Mouse (Mus musculus) granulocyte monocyte progenitor cell, adult 5-6 weeks (primary cell): ENCODE data around the gene Ly6g6f. TPM values are rescaled to one million over a fixed set of nuclear protein-coding genes. Genes with fewer than 3 reads are reported as not detected.
"Not testable (repeated sequence)": the region's sequence is repeated elsewhere in the genome, so short reads cannot be mapped to it uniquely, and the experiment has no call there.

Experiments used
- ATAC-seq: replicated peaks from 2 replicates; pipeline ENCODE4 v1.8.0; 2016; ENCODE audit warnings: mild to moderate bottlenecking, moderate TSS enrichment, inconsistent platforms; ENCODE audit not compliant: poor library complexity, severe bottlenecking
- total RNA-seq, 2 experiments: library from RNA; stranded (forward) in 1 of 2; stranded (reverse) in 1 of 2; fragments of 200-712, 200-1000 nt in 1 of 2; fragments of >200 nt in 1 of 2; fragmentation: Nextera tagmentation in 1 of 2; gene quantifications; 2 replicates each; pipeline ENCODE4 v1.2.3; 2014 to 2017

Ly6g6f gene
- total RNA-seq, 2 experiments from 2014 or later: not detected

DNA sequence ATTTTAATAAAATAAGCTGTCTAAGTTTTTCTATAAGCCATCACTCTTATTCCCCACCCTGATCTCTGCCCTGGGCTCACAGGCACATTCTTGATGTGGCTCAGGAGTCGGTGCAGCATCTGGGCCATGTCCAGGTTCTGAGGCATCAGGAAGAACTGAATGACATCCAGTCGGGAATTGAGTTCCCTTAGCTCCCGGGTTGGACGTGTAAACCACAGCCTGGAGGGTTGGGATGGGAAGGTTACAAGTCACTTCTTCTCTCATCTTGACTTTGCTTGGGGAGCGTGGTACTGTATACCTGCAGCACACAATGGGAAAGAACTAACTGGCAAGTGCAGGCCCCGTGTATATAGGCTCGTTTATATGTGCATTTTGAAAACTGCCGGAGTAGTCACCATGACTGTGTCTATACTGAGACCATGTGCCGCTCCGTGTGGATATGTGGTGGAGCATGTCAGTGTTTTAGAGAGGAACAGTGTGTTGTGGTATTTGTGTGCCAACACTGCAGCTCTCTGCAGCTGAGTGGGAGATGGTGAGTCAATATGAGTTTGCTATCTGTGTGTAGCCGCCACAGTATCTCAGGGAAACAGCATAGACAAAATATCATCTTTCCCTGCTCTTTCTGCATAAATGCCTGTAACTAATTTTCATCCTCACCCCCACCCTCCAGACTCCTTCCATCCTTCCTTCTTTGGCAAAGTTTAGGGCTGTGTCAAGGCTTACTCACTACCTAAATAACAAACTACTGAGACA is 46.1 kb downstream of the Ly6g6f start:
- ATAC-seq: no peak

DNA sequence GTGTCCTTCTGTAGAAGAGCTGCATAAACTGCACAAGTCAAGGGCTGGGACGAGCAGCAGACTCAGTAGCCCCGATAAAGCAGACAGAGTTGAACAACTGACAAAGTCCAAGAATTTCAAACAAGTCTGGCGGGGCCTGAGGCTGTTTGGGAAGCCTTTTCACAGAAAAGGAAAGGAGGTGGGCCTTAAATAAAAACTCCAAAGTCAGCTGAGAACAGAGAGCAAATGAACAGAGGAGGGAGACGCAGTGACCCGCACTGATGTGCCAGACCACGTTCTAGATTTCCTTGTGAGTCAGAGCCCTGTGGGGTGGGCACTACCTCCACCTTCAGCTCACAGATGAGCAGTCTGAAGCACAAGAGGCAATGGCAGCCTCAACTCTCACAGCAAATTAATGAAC is 50.5 kb downstream of the Ly6g6f start:
- ATAC-seq: no peak

DNA sequence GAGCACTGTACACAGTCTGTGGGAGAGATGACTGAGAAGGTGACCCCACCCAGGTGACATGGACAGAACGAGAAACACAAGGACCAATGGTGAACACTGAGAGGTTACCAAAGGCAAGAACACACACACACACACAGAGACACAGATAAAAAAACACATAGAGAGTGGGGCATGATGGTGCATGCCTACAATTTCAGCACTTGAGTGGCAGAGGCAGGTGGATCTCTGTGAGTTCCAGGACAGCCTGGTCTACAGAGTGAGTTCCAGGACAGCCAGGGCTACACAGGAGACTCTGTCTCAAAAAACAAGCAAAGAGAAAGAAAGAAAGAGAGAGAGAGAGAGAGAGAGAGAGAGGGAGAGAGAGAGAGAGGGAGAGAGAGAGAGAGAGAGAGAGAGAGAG is 51.7 kb downstream of the Ly6g6f start:
- not testable (repeated sequence) for ATAC-seq

DNA sequence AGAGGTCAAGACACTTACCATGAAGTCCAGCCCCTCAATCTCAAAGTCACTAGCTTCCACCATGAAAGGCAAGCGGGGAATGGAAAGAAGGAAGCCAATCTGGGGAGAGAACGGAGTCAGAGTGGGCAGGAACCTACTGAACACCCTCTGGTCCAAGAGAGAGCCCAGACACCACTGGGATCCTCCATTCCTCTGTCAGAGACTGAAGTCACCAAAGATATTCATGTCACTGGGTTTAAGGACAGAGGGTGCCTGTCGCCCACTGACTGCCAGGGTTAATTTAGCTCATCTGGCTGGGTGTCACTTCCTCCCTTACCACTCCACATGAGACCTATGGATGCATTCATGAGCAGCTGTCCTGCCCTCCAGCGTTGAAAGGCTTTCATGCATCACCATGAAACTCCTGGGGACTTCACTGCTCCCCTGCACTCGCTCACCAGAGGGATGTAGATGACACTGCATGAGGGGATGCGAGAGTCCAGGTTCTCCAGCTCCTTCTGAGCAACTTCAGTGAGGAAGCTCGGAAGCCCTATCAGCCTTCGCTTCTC is 53.0 kb downstream of the Ly6g6f start:
- peak; percentile 18 for ATAC-seq

DNA sequence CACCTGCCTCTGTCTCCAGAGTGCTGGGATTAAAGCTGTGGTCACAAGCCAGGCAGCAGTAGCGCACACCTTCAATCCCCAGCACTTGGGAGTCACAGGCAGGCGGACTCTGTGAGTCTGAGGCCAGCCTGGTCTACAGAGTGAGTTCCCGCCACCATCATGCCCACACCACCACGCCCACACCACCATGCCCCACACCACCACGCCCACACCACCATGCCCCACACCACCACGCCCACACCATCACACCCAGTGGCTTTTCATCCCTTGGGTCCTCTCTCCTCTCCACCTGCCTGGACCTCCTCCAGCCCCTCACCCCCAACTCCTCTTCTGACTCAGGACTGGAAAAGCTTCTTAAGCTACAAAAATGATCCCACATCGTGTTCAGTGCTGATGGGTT is 53.5 kb downstream of the Ly6g6f start:
- no peak for ATAC-seq

DNA sequence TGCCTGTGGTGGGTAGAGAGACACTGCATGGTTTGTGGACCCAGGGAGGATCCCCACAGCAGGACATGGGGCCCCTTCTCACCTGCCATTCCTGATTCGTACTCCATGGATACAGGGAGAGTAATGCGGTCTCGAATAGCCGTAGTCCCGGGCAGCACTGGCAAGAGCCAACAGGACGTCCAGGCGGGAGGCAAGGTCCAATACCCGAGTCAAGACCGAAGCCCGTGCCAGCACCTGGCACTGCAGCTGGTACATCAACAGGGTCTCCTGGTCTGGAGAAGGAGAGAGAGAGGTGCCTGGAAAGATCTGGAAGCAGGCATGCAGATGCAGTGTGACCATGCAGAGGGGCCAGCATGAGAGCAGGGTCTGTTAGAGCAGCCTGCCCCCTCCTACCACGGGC is 54.1 kb downstream of the Ly6g6f start:
- no peak for ATAC-seq

Other genes starting within 250 kb of the Ly6g6f start
Only the 30 nearest of the 46 such genes appear.
- gene Hspa1b, start 126.4 kb downstream of the Ly6g6f start, total RNA-seq (2014; fragmentation: Nextera tagmentation): 11.4 and 13.9 TPM in 2 replicates
- gene Hspa1b, start 126.4 kb downstream of the Ly6g6f start, total RNA-seq (2017): 67.7 and 68.3 TPM in 2 replicates
- not detected in 2 replicates for gene Gm20481, start 115.7 kb downstream of the Ly6g6f start, total RNA-seq (2014; fragmentation: Nextera tagmentation)
- gene Gm20481, start 115.7 kb downstream of the Ly6g6f start, total RNA-seq (2017): 0.34 and 1.4 TPM in 2 replicates
- 5.5 and 6.2 TPM in 2 replicates for gene Hspa1a, start 113.5 kb downstream of the Ly6g6f start, total RNA-seq (2014; fragmentation: Nextera tagmentation)
- gene Hspa1a, start 113.5 kb downstream of the Ly6g6f start, total RNA-seq (2017): 45.2 and 49.0 TPM in 2 replicates
- not detected in 2 replicates for gene Hspa1l, start 112.9 kb downstream of the Ly6g6f start, total RNA-seq (2014; fragmentation: Nextera tagmentation)
- 0.09 TPM in 1 of 2 replicates, not detected in the other for gene Hspa1l, start 112.9 kb downstream of the Ly6g6f start, total RNA-seq (2017)
- gene Lsm2, start 103.7 kb downstream of the Ly6g6f start, total RNA-seq (2014; fragmentation: Nextera tagmentation): 129 and 305 TPM in 2 replicates
- 42.0 and 71.6 TPM in 2 replicates for gene Lsm2, start 103.7 kb downstream of the Ly6g6f start, total RNA-seq (2017)
- 75.6 and 150 TPM in 2 replicates for gene Vars, start 84.6 kb downstream of the Ly6g6f start, total RNA-seq (2014; fragmentation: Nextera tagmentation)
- 174 and 181 TPM in 2 replicates for gene Vars, start 84.6 kb downstream of the Ly6g6f start, total RNA-seq (2017)
- 0.11 and 0.19 TPM in 2 replicates for gene Vwa7, start 69.0 kb downstream of the Ly6g6f start, total RNA-seq (2014; fragmentation: Nextera tagmentation)
- gene Vwa7, start 69.0 kb downstream of the Ly6g6f start, total RNA-seq (2017): not detected in 2 replicates
- 2.5 TPM in 1 of 2 replicates, not detected in the other for gene Sapcd1, start 57.6 kb downstream of the Ly6g6f start, total RNA-seq (2014; fragmentation: Nextera tagmentation)
- 0.90 TPM in 1 of 2 replicates, not detected in the other for gene Sapcd1, start 57.6 kb downstream of the Ly6g6f start, total RNA-seq (2017)
- gene Msh5, start 38.9 kb downstream of the Ly6g6f start, total RNA-seq (2014; fragmentation: Nextera tagmentation): 0.19 and 6.8 TPM in 2 replicates
- 0.62 and 3.6 TPM in 2 replicates for gene Msh5, start 38.9 kb downstream of the Ly6g6f start, total RNA-seq (2017)
- 231 and 245 TPM in 2 replicates for gene Clic1, start 35.6 kb downstream of the Ly6g6f start, total RNA-seq (2014; fragmentation: Nextera tagmentation)
- 268 and 347 TPM in 2 replicates for gene Clic1, start 35.6 kb downstream of the Ly6g6f start, total RNA-seq (2017)
- gene Ddah2, start 26.6 kb downstream of the Ly6g6f start, total RNA-seq (2014; fragmentation: Nextera tagmentation): 3.4 TPM in 1 of 2 replicates, not detected in the other
- gene Ddah2, start 26.6 kb downstream of the Ly6g6f start, total RNA-seq (2017): 0.57 and 3.7 TPM in 2 replicates
- not detected in 2 replicates for gene Ly6g6c, start 20.2 kb downstream of the Ly6g6f start, total RNA-seq (2014; fragmentation: Nextera tagmentation)
- not detected in 2 replicates for gene Ly6g6c, start 20.2 kb downstream of the Ly6g6f start, total RNA-seq (2017)
- not detected in 2 replicates for gene Mpig6b, start 19.4 kb downstream of the Ly6g6f start, total RNA-seq (2014; fragmentation: Nextera tagmentation)
- not detected in 2 replicates for gene Mpig6b, start 19.4 kb downstream of the Ly6g6f start, total RNA-seq (2017)
- not detected in 2 replicates for gene Ly6g6e, start 8.7 kb downstream of the Ly6g6f start, total RNA-seq (2014; fragmentation: Nextera tagmentation)
- not detected in 2 replicates for gene Ly6g6e, start 8.7 kb downstream of the Ly6g6f start, total RNA-seq (2017)
- gene Ly6g6d, start 7.5 kb downstream of the Ly6g6f start, total RNA-seq (2014; fragmentation: Nextera tagmentation): not detected in 2 replicates
- gene Ly6g6d, start 7.5 kb downstream of the Ly6g6f start, total RNA-seq (2017): not detected in 2 replicates
- 26.7 and 33.3 TPM in 2 replicates for gene Abhd16a, start 3.7 kb upstream of the Ly6g6f start, total RNA-seq (2014; fragmentation: Nextera tagmentation)
- 27.7 and 35.0 TPM in 2 replicates for gene Abhd16a, start 3.7 kb upstream of the Ly6g6f start, total RNA-seq (2017)
- not detected in 2 replicates for gene Ly6g5c, start 22.7 kb upstream of the Ly6g6f start, total RNA-seq (2014; fragmentation: Nextera tagmentation)
- gene Ly6g5c, start 22.7 kb upstream of the Ly6g6f start, total RNA-seq (2017): not detected in 2 replicates
- gene Ly6g5b, start 29.8 kb upstream of the Ly6g6f start, total RNA-seq (2014; fragmentation: Nextera tagmentation): 1.6 TPM in 1 of 2 replicates, not detected in the other
- 0.56 TPM in 1 of 2 replicates, not detected in the other for gene Ly6g5b, start 29.8 kb upstream of the Ly6g6f start, total RNA-seq (2017)
- 21.2 and 25.4 TPM in 2 replicates for gene Gpank1, start 35.8 kb upstream of the Ly6g6f start, total RNA-seq (2014; fragmentation: Nextera tagmentation)
- gene Gpank1, start 35.8 kb upstream of the Ly6g6f start, total RNA-seq (2017): 24.0 and 26.9 TPM in 2 replicates
- 289 and 384 TPM in 2 replicates for gene Csnk2b, start 36.4 kb upstream of the Ly6g6f start, total RNA-seq (2014; fragmentation: Nextera tagmentation)
- 277 and 317 TPM in 2 replicates for gene Csnk2b, start 36.4 kb upstream of the Ly6g6f start, total RNA-seq (2017)
- 16.3 and 18.4 TPM in 2 replicates for gene D17H6S53E, start 40.8 kb upstream of the Ly6g6f start, total RNA-seq (2014; fragmentation: Nextera tagmentation)
- 7.9 and 10.7 TPM in 2 replicates for gene D17H6S53E, start 40.8 kb upstream of the Ly6g6f start, total RNA-seq (2017)
- gene Apom, start 46.4 kb upstream of the Ly6g6f start, total RNA-seq (2014; fragmentation: Nextera tagmentation): not detected in 2 replicates
- gene Apom, start 46.4 kb upstream of the Ly6g6f start, total RNA-seq (2017): 1.2 TPM in 1 of 2 replicates, not detected in the other
- 93.9 and 111 TPM in 2 replicates for gene Bag6, start 49.6 kb upstream of the Ly6g6f start, total RNA-seq (2014; fragmentation: Nextera tagmentation)
- 68.8 and 74.0 TPM in 2 replicates for gene Bag6, start 49.6 kb upstream of the Ly6g6f start, total RNA-seq (2017)
- gene Prrc2a, start 79.3 kb upstream of the Ly6g6f start, total RNA-seq (2014; fragmentation: Nextera tagmentation): 254 and 306 TPM in 2 replicates
- gene Prrc2a, start 79.3 kb upstream of the Ly6g6f start, total RNA-seq (2017): 43.2 and 67.9 TPM in 2 replicates
- 15.1 and 20.8 TPM in 2 replicates for gene Aif1, start 90.5 kb upstream of the Ly6g6f start, total RNA-seq (2014; fragmentation: Nextera tagmentation)
- 7.8 and 14.3 TPM in 2 replicates for gene Aif1, start 90.5 kb upstream of the Ly6g6f start, total RNA-seq (2017)
- 78.7 and 89.0 TPM in 2 replicates for gene Lst1, start 102.8 kb upstream of the Ly6g6f start, total RNA-seq (2014; fragmentation: Nextera tagmentation)
- gene Lst1, start 102.8 kb upstream of the Ly6g6f start, total RNA-seq (2017): 55.5 and 115 TPM in 2 replicates
- 1.6 TPM in 1 of 2 replicates, not detected in the other for gene Ltb, start 108.8 kb upstream of the Ly6g6f start, total RNA-seq (2014; fragmentation: Nextera tagmentation)
- 0.41 and 0.99 TPM in 2 replicates for gene Ltb, start 108.8 kb upstream of the Ly6g6f start, total RNA-seq (2017)
- gene Tnf, start 116.4 kb upstream of the Ly6g6f start, total RNA-seq (2014; fragmentation: Nextera tagmentation): 5.9 and 12.2 TPM in 2 replicates
- gene Tnf, start 116.4 kb upstream of the Ly6g6f start, total RNA-seq (2017): 13.1 and 15.2 TPM in 2 replicates
- not detected in 2 replicates for gene Lta, start 119.7 kb upstream of the Ly6g6f start, total RNA-seq (2014; fragmentation: Nextera tagmentation)
- not detected in 2 replicates for gene Lta, start 119.7 kb upstream of the Ly6g6f start, total RNA-seq (2017)
- not detected in 2 replicates for gene Gm16181, start 135.2 kb upstream of the Ly6g6f start, total RNA-seq (2014; fragmentation: Nextera tagmentation)
- gene Gm16181, start 135.2 kb upstream of the Ly6g6f start, total RNA-seq (2017): 0.82 TPM in 1 of 2 replicates, not detected in the other